Mouse (Mus musculus) bone marrow macrophage, adult 2 months (primary cell): ENCODE results near the gene Pmpca. TPM values are rescaled to one million over a fixed set of nuclear protein-coding genes. Genes with fewer than 3 reads are reported as not detected.

Experiments used
- H3K27ac ChIP-seq: 2 replicates; pipeline ENCODE4 v1.5.1; 2012; ENCODE audit warnings: low read depth, low read length; ENCODE audit not compliant: insufficient read depth
- H3K4me1 ChIP-seq: 2 replicates; pipeline ENCODE4 v1.6.1; 2012; ENCODE audit warnings: low read length; ENCODE audit not compliant: control insufficient read depth, insufficient read depth
- H3K4me3 ChIP-seq: 2 replicates; pipeline ENCODE4 v1.5.1; 2012; ENCODE audit warnings: mild to moderate bottlenecking, low read length, moderate library complexity; ENCODE audit not compliant: insufficient read depth
- CTCF ChIP-seq: IDR thresholded peaks from 2 replicates; pipeline ENCODE4 v1.5.1; 2012; ENCODE audit warnings: low read depth, mild to moderate bottlenecking, low read length, moderate library complexity
- POLR2A ChIP-seq: IDR thresholded peaks from 2 replicates; pipeline ENCODE4 v1.6.1; 2012; ENCODE audit warnings: mild to moderate bottlenecking, low read depth, low read length, borderline replicate concordance
- polyA plus RNA-seq: library from polyadenylated mRNA; stranded (reverse); fragments of >200 nt; gene quantifications from 2 replicates; pipeline ENCODE4 v1.2.4, GENCODE M21; 2012; ENCODE audit not compliant: missing spikeins, insufficient read depth, insufficient read length

Gene Pmpca
- polyA plus RNA-seq, 1 experiment: 51.6 TPM

GRCm38 (mm10) chr2:26354401-26354800 lies 34.7 kb upstream of the Pmpca start:
- TF ChIP-seq CTCF: no peak
- TF ChIP-seq POLR2A: no peak
- H3K4me3 ChIP-seq: no peak overlapping the region
- H3K27ac ChIP-seq: no peak overlapping the region
- peaks cover 24% of the 10 kb centered on the region for H3K4me1 ChIP-seq

DNA sequence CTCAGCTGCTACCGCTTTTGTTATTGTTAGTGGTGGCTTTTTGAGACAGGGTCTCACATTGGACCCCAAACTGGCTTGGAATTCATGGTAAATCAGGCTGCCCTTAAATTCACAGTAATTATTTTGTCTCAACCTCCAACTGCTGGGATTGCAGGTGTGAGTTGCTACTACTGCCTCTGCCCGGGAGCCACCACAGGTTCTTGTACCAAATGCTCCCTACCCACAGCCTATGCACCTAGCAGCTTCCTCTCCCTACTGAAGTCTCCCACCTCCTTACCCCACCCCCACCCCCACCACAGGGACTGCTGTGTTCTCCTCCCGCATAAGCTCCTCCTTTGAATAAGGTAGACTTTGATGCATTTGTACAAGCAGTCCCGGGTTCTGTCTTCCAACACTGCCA lies 32.9 kb upstream of the Pmpca start:
- no peak for TF ChIP-seq CTCF
- TF ChIP-seq POLR2A: no peak
- H3K4me3 ChIP-seq: no peak overlapping the region
- peaks cover 27% of the 10 kb centered on the region for H3K4me1 ChIP-seq
- no peak overlapping the region for H3K27ac ChIP-seq

DNA sequence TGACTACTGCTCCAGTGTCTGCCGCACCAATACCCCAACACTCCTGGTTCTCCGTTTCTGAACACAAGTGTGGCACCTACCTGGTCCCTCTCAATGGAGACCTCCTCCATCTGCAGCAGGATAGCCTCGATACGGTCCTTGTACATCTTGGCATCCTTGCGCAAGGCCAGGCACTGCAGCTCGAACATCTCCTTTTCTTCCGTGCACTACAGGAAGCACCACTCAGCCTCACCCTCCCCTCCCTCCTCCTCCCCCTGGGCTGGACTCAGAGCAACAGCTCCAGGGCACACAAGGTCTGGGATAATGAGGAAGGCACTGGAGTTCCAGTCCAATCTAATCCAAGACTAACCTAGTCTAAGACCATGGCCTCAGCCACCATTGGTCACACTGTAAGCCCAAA lies 32.5 kb upstream of the Pmpca start:
- peaks cover 31% of the 10 kb centered on the region for H3K4me1 ChIP-seq
- H3K4me3 ChIP-seq: no peak overlapping the region
- no peak overlapping the region for H3K27ac ChIP-seq
- no peak for TF ChIP-seq CTCF
- no peak for TF ChIP-seq POLR2A

DNA sequence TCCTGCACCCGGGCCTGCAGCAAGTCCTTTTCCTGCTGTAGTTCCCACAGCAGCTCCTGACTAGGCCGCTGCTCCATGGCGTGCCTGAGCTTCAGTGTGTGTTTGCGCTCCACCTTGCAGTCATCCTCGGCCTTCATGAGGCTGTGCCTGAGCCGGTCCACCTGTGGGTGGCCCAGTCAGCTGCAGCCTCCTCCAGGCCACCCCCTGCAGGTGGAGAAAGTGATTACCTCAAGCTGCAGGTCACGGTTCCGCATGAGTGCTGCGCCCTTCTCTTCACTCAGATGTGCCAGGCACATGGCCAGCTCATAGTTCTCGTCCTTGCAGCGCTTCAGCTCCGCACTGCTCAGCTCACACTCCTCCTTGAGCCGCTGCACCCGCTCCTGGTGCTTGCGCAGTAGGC lies 31.7 kb upstream of the Pmpca start:
- Histone ChIP-seq H3K27ac (no peak overlapping the region), H3K4me1 (peaks cover 31% of the 10 kb centered on the region), H3K4me3 (no peak overlapping the region)
- no peak for TF ChIP-seq CTCF
- TF ChIP-seq POLR2A: no peak

DNA sequence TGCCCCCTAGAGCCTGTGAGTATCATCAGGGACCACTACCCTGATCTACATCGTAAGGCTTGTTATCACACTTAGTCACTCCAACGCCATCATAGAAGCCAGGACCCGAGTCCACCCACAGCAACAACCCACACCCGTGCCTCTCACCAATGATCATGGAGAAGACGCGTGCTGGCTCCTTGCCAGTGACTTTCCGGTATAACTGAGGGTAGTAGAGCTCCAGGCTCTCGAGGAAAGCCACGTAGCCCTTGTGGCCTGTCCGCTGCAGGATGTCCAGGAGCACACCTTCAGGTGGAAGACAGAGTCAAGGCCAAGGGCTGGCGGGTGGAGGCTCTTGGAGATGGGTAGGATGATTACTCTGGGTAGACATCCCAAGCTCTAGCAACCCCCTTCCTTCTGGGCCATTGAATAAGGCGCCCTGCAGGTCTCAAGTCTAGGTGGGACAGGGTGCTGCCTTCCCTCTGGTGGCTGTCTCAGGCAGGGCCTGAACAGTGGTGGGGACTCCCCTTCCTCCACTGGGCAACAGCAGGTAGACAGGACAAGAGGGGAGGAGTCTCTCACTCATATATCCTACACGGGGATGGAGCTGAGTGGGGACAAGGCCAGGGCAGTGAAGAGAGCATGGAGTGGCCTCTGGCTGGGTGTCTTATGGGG lies 30.3 kb upstream of the Pmpca start:
- Histone ChIP-seq H3K4me1 (peaks cover 26% of the 10 kb centered on the region), H3K27ac (no peak overlapping the region), H3K4me3 (0 out of 2 replicates have a peak overlapping the region, but pooled peaks have one; percentile 77)
- no peak for TF ChIP-seq POLR2A
- no peak for TF ChIP-seq CTCF

DNA sequence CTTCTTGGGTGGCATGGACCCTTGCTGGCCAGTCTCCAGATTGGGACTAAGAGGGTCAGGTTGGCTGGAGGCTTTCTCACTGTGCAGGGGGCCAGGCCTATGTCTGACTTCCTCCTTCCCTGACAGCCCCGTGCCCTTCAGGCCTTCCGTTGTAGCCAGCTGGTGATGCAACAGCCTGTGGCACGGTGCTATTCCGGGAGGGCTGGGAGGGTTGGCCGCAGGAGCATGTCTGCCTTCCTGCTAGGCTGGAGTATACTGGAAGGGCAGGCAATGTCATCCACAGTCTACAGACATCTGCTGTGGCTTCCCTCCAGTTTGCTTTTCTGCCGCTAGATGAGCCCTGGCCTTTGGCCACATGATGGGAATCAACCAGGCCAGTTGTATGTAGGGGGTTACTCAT lies 29.2 kb upstream of the Pmpca start:
- peak overlapping the region; percentile 77 for H3K4me3 ChIP-seq
- peak overlapping the region; percentile 77 for H3K27ac ChIP-seq
- TF ChIP-seq POLR2A (no peak), CTCF (no peak)
- peaks cover 26% of the 10 kb centered on the region for H3K4me1 ChIP-seq

GRCm38 (mm10) chr2:26360772-26361171 lies 28.4 kb upstream of the Pmpca start, which contains the start of gene Card9:
Gene Card9, minus strand, starts transcription at chr2:26360918.
- Histone ChIP-seq H3K27ac (peak within 1 kb of the TSS; percentile 77), H3K4me1 (peaks cover 26% of the 10 kb centered on the region), H3K4me3 (peak within 1 kb of the TSS; percentile 77)
- no peak for TF ChIP-seq POLR2A
- no peak for TF ChIP-seq CTCF

- TF ChIP-seq POLR2A (no peak), CTCF (no peak)
- no peak overlapping the region for H3K4me3 ChIP-seq
- H3K27ac ChIP-seq: no peak overlapping the region
- H3K4me1 ChIP-seq: peaks cover 17% of the 10 kb centered on the region
Measured at GRCm38 (mm10) chr2:26362991-26363390, 26.1 kb upstream of the Pmpca start.

DNA sequence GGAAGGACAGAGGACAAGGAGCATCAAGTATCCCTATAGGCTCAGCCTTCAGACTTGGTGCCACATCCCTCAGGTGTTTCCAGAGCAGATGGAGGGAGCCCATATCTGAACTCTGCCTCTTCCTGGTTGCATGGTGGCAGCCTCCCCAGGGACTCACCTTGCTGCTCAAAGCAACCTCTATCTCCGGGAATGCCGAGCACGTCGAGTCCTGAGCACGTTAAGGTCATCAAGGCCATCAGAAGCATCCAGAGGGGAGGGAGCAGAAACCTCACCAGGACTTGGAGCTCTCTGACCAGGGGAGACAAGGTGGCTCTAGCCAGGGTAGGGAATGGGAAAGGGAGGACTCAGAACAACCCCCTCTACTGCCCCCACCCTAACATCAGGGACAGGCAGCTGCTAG lies 25.7 kb upstream of the Pmpca start:
- Histone ChIP-seq H3K4me3 (no peak overlapping the region), H3K4me1 (peaks cover 17% of the 10 kb centered on the region), H3K27ac (no peak overlapping the region)
- TF ChIP-seq POLR2A (no peak), CTCF (no peak)

- no peak overlapping the region for H3K27ac ChIP-seq
- no peak for TF ChIP-seq POLR2A
- no peak for TF ChIP-seq CTCF
- no peak overlapping the region for H3K4me3 ChIP-seq
- H3K4me1 ChIP-seq: peaks cover 8% of the 10 kb centered on the region
Measured at GRCm38 (mm10) chr2:26364738-26365465, 24.2 kb upstream of the Pmpca start.
